Mouse (Mus musculus): Measurements from ENCODE around the gene Pcsk5. TPM values are rescaled to one million over a fixed set of nuclear protein-coding genes. Genes with fewer than 3 reads are reported as not detected.
A peak's percentile ranks its signal among the peaks of the same experiment; 100 is the strongest.

Pcsk5 gene
- polyA plus RNA-seq, 1 experiment from 2014 or later, result 7.2 TPM

DNA sequence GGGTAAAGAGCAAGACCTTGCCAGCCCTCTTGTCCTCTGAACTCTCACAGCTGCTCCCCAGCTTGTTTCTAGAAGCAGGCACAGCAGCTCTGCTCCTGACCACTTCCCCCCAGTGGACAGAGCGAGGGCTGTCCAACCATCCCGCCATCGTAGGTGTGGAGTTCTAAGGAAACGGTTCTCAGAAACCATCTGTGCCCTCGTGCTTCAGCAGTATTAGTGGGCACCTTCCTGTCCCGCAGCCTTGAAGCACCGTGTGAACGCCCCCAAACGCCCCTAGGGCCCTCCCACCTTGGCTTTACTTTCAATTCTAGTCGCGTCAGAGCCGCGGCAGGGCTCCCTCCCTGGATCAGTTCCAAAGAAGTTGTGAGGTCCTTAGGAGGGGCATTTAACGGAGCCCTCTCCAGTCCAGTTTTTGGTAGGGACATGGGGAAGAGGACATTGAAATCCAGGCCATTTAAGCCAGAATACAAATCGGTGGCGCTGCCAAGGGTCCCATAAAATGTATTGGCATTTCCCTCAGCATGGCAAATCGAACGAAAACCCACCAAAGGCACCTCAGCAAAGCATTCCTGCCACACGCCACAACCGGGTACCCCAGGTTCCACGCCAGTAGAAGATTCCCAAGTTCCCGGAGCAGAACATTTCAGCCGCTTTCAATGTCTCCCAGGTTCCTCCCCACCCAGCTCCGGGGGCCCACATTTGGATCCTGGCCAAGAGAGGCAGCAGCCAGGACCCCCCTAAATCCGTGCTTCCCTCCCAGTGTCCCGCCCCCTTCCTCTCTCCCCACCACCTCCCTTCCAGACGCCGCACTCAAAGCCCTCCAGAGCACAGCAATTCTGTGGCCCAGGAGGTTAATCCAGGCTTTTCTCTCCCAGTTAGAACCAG is 1.5 kb downstream of the Pcsk5 start:
- Histone ChIP-seq H3K4me1 (replicated peaks) (peaks cover 25% of the 10 kb centered on the region), H3K27me3 (peaks cover 25% of the 10 kb centered on the region), H3K27ac (no peak overlapping the region), H3K9ac (peak overlapping the region; percentile 79), H3K4me3 (peak overlapping the region; percentile 77), H3K4me2 (peak overlapping the region; percentile 79), H3K36me3 (no peaks in the 10 kb centered on the region), H3K9me3 (no peaks in the 10 kb centered on the region)
- 0% methylated on average over 28 of the region's 28 CpGs for WGBS
- ATAC-seq (ENCODE audit: low FRiP score), result no peak

DNA sequence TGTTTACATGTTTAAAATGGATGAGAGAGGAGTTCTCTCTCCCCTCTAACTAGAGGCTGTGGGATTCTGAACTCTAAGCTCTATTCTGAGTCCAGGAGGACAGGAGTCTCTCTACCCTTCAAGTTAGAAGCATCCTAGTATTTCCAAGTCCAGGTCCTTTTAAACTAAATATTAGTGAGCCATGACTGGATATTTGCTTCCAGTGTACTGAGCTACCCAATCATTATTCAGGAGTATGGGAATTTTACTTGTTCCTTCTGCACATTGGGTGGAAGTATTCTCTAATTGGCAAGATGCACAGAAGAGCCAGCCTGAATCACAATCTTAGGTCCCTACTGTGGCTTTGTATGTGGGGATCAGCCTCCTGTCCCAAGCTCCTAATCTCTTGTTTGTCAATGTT is 2.5 kb downstream of the Pcsk5 start:
- Histone ChIP-seq H3K27me3 (peaks cover 25% of the 10 kb centered on the region), H3K9me3 (no peaks in the 10 kb centered on the region), H3K27ac (no peak overlapping the region), H3K4me1 (replicated peaks) (peaks cover 25% of the 10 kb centered on the region), H3K36me3 (no peaks in the 10 kb centered on the region), H3K9ac (no peak overlapping the region), H3K4me3 (0 out of 2 replicates have a peak overlapping the region, but pooled peaks have one; percentile 77), H3K4me2 (peak overlapping the region; percentile 79)
- ATAC-seq (ENCODE audit: low FRiP score), result no peak

DNA sequence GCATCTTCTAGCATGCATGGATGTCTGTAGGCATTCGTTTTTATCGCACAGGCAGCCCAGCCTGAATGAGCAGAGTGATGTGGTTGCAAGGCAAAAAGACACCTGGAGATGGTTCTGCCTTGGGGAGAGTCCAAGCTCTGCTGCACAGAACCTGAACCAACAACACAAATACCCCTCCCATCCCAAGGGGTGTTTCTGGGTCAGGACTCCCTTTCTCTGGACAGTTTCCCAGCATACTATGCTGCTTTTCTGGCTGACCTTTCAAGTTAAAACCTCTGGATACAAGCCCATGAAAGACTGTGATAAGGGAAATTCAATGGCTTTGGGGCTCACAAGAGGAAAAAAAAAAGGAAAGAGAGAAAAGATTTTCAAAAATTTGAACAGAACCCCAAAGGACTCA is 6.1 kb downstream of the Pcsk5 start:
- H3K4me1 ChIP-seq (replicated peaks), result peaks cover 14% of the 10 kb centered on the region
- peaks cover 20% of the 10 kb centered on the region for H3K27me3 ChIP-seq
- no peak for ATAC-seq (ENCODE audit: low FRiP score)
- no peak overlapping the region for H3K9ac ChIP-seq
- 94% methylated on average over 2 of the region's 2 CpGs for WGBS
- no peak overlapping the region for H3K27ac ChIP-seq
- H3K36me3 ChIP-seq, result no peaks in the 10 kb centered on the region
- no peak overlapping the region for H3K4me3 ChIP-seq
- H3K9me3 ChIP-seq, result no peaks in the 10 kb centered on the region
- H3K4me2 ChIP-seq, result no peak overlapping the region

DNA sequence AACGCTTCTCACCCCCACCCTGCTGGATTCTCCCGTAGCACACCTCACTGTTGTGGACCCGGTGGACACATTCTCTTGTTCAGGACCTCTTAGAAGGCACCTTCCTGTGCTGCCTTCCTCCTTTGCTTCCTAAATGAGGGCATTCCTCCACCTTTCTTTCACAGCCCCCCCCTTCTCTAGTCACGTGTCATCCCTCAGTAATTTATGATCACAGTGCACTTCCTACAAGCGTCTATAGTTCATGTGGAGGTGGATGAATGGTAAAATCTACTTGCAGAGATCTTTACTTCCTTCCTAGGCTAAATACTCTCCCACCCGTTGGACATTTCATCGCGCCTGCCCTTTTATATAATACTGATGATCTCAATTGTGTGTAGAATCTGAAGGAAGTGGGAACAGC is 9.0 kb downstream of the Pcsk5 start:
- H3K9me3 ChIP-seq, result no peaks in the 10 kb centered on the region
- 83% methylated on average over 8 of the region's 8 CpGs for WGBS
- no peaks in the 10 kb centered on the region for H3K27me3 ChIP-seq
- H3K4me2 ChIP-seq, result no peak overlapping the region
- H3K4me1 ChIP-seq (replicated peaks), result no peaks in the 10 kb centered on the region
- ATAC-seq (ENCODE audit: low FRiP score), result no peak
- H3K4me3 ChIP-seq, result no peak overlapping the region
- no peak overlapping the region for H3K9ac ChIP-seq
- no peak overlapping the region for H3K27ac ChIP-seq
- no peaks in the 10 kb centered on the region for H3K36me3 ChIP-seq

DNA sequence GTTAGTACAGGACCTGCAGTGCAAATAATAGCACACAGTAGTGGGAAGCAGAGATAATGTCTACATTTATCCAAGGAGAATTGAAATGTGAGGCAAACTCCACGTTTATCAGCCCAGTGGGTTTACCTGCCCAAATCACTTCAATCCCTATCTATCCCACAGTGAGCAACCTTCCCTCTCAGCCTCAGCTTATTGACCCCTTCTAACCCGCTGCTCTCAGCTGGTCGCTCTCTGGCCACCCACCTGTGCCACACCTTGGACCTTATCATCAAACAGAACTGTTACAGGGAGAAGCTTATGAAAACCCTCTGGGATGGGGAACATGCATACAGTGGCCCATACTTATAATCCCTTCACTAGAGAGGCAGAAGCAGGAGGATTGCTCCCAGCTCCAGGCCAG is 10.7 kb downstream of the Pcsk5 start:
- Histone ChIP-seq H3K27ac (no peak overlapping the region), H3K27me3 (no peaks in the 10 kb centered on the region), H3K9me3 (no peaks in the 10 kb centered on the region), H3K36me3 (no peaks in the 10 kb centered on the region), H3K4me1 (replicated peaks) (no peaks in the 10 kb centered on the region), H3K4me2 (no peak overlapping the region), H3K9ac (no peak overlapping the region), H3K4me3 (no peak overlapping the region)
- no peak for ATAC-seq (ENCODE audit: low FRiP score)
- WGBS, result 78% methylated on average over 3 of the region's 3 CpGs

DNA sequence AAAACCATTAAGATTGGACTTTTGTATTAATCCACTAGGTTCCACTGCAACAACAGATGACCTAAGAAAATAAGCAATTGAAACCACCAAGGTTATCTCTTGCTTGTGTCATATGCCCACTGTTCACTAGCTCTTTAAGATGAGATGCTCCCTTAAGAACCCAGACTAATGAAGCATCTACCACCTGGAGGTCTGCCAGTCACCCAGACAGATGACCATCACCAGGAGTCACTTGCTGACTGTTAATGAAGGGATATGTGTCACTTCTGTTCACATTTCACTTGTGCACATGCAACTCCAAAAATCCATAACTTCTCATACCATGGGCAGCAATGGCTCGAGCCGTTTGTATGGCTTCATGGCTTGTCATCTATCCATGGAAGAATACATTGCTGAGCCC is 17.4 kb downstream of the Pcsk5 start:
- no peaks in the 10 kb centered on the region for H3K27me3 ChIP-seq
- WGBS, result 94% methylated on average over 2 of the region's 2 CpGs
- no peak overlapping the region for H3K9ac ChIP-seq
- H3K4me3 ChIP-seq, result no peak overlapping the region
- no peak for ATAC-seq (ENCODE audit: low FRiP score)
- H3K4me2 ChIP-seq, result no peak overlapping the region
- H3K36me3 ChIP-seq, result no peaks in the 10 kb centered on the region
- H3K9me3 ChIP-seq, result no peaks in the 10 kb centered on the region
- no peaks in the 10 kb centered on the region for H3K4me1 ChIP-seq (replicated peaks)
- H3K27ac ChIP-seq, result no peak overlapping the region

DNA sequence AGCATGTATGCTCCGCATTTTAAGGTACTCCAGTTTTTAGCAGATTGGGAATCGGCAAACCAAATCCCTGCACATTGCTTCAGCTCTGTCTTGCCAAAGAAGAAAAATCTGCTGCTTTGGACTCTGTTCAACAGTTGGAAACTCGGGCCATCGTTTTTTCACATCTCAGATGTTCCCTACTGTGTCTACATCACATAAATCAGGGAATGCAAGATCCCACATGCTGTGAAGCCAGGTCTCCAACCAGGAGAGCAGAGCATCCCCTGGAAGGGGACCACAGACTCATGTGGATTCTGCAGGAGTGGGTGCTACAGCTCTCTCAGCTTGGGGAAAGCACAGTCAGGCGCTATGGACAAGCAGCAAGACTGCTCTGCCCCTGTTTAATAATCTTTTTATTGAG is 18.4 kb downstream of the Pcsk5 start:
- ATAC-seq (ENCODE audit: low FRiP score), result no peak
- no peak overlapping the region for H3K4me2 ChIP-seq

DNA sequence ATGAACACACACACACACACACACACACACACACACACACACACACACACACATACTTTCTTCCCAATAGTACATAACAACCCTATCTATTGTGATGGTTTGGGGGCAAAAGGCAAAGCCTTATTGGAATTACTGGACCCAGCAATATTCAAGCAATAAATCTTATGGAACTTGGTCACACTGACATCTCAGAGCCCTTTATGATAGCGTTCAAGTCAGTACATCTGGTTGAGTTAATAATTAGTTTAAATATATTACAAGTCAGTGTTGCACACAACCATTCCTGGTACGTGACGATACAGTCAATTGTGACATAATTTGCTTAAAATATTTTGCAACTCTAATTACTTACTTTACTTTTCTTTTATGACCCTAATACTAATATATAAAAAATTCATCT is 22.4 kb downstream of the Pcsk5 start:
- WGBS, result 83% methylated on average over 3 of the region's 3 CpGs
- Histone ChIP-seq H3K9me3 (no peaks in the 10 kb centered on the region), H3K4me3 (no peak overlapping the region), H3K4me1 (replicated peaks) (no peaks in the 10 kb centered on the region), H3K9ac (no peak overlapping the region), H3K27me3 (no peaks in the 10 kb centered on the region), H3K36me3 (no peaks in the 10 kb centered on the region), H3K4me2 (no peak overlapping the region), H3K27ac (no peak overlapping the region)
- ATAC-seq (ENCODE audit: low FRiP score), result no peak

More for the DNA sequence above, 18.4 kb downstream of the Pcsk5 start:
- H3K9me3 ChIP-seq, result no peaks in the 10 kb centered on the region
- no peak overlapping the region for H3K4me3 ChIP-seq
- no peaks in the 10 kb centered on the region for H3K36me3 ChIP-seq
- 81% methylated on average over 5 of the region's 5 CpGs for WGBS
- no peaks in the 10 kb centered on the region for H3K4me1 ChIP-seq (replicated peaks)
- H3K9ac ChIP-seq, result no peak overlapping the region
- no peak overlapping the region for H3K27ac ChIP-seq
- no peaks in the 10 kb centered on the region for H3K27me3 ChIP-seq

DNA sequence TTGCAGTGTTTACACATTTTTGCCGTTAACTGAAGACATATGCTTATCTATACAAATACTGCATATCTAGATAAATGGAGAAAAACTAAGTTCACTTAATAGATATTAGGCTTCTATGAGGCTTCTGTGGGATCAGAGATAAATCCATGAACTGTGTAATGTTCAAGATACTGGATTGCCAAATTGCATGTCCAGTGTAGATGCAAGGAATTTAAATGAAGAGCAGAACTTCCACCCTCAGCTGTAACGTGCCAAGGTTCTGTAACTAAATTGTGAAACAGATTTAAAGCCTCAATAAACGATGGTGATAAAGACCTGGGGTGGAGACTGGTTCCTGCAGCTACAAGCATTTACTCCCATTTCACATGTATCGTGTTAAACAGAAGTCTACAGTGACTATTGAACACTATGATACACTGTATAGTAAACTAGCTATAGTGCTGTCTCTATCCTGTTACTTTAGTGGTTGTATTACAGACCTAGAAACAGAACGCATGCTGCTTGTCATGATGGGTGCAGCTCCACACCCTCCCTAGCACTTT is 23.9 kb downstream of the Pcsk5 start:
- WGBS, result 89% methylated on average over 5 of the region's 5 CpGs

DNA sequence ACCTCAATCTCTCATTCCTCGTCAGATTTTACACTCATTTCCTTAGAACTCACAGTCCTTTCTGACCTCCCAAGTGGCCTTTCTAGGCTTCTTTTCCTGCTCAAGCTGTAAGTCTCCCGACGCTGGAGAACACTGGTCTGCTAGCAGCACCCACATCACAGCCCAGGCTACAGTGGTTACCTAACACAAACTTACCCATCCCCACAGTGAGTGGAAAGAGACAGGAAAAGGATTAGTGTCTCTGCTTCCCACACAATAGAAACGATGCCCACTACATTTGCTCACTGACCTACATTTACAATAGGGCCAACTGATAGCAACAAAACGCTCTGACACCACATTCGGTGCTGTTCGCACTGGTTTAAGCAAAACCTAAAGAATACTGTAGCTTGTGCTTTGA is 24.8 kb downstream of the Pcsk5 start:
- no peaks in the 10 kb centered on the region for H3K9me3 ChIP-seq
- H3K4me2 ChIP-seq, result no peak overlapping the region
- no peak for ATAC-seq (ENCODE audit: low FRiP score)
- 77% methylated on average over 7 of the region's 7 CpGs for WGBS
- H3K4me1 ChIP-seq (replicated peaks), result no peaks in the 10 kb centered on the region
- no peak overlapping the region for H3K27ac ChIP-seq
- no peak overlapping the region for H3K9ac ChIP-seq
- H3K27me3 ChIP-seq, result no peaks in the 10 kb centered on the region
- H3K36me3 ChIP-seq, result no peaks in the 10 kb centered on the region
- no peak overlapping the region for H3K4me3 ChIP-seq

More for the DNA sequence above, 23.9 kb downstream of the Pcsk5 start:
- Histone ChIP-seq H3K4me2 (no peak overlapping the region), H3K27ac (no peak overlapping the region), H3K36me3 (no peaks in the 10 kb centered on the region), H3K9me3 (no peaks in the 10 kb centered on the region), H3K27me3 (no peaks in the 10 kb centered on the region), H3K9ac (no peak overlapping the region), H3K4me3 (no peak overlapping the region), H3K4me1 (replicated peaks) (no peaks in the 10 kb centered on the region)
- ATAC-seq (ENCODE audit: low FRiP score), result no peak

DNA sequence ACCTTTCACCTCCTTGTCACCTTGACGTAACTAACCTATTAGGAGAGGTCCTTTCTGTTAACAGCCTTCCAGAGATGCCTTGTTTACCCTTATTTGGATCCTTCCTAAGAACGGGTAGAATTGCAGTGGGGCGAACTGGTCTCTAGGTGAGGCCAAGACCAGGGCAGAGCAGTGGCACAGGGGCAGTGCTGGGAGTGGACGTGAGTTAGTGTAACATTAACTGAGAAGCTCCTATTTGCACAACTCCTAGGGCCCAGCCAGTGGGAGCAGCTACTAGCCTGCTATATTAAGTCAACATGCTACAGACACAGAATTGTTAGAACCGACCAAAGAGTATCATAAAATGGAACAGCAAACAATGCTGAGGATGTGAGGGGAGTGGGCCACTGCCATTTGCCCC is 30.8 kb downstream of the Pcsk5 start:
- no peaks in the 10 kb centered on the region for H3K36me3 ChIP-seq
- no peak overlapping the region for H3K4me3 ChIP-seq
- H3K4me1 ChIP-seq (replicated peaks), result no peaks in the 10 kb centered on the region
- 91% methylated on average over 5 of the region's 5 CpGs for WGBS
- no peak for ATAC-seq (ENCODE audit: low FRiP score)
- H3K9ac ChIP-seq, result no peak overlapping the region
- no peaks in the 10 kb centered on the region for H3K27me3 ChIP-seq
- no peaks in the 10 kb centered on the region for H3K9me3 ChIP-seq
- no peak overlapping the region for H3K27ac ChIP-seq
- H3K4me2 ChIP-seq, result no peak overlapping the region

DNA sequence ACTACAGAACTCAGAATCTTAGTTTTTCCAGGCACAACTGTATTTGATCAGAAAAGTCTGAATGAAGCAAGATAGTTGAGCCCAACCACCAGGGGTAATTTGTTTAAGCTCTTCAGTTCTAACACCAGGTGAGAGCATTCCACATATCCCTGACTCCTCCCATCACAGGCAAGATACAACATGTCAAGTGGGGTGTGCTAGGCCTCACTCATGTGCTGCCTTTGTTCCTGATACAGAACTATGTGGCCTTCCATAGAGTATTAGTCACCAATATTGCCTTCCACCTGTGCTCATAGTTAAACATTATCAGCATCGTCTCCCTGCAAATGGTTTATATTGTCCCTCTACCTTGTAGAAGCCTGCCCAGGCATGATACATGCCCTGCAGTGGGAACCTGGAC is 36.6 kb downstream of the Pcsk5 start:
- WGBS, result 93% methylated on average over 1 of the region's 1 CpGs
- Histone ChIP-seq H3K27ac (no peak overlapping the region), H3K27me3 (no peaks in the 10 kb centered on the region), H3K4me1 (replicated peaks) (no peaks in the 10 kb centered on the region), H3K9ac (no peak overlapping the region), H3K36me3 (no peaks in the 10 kb centered on the region), H3K4me2 (no peak overlapping the region), H3K4me3 (no peak overlapping the region), H3K9me3 (no peaks in the 10 kb centered on the region)
- ATAC-seq (ENCODE audit: low FRiP score), result no peak

Measured in hindbrain, embryonic 13.5 days (tissue).